Mouse (Mus musculus) liver, adult 2 months (tissue): ENCODE results near the gene Ppp2r2c.

Experiments used
- CTCF ChIP-seq: fragments of 200-500 bp; IDR thresholded peaks from 2 replicates; pipeline ENCODE4 v1.5.1; 2011; ENCODE audit warnings: low read depth, low read length, control low read depth
- POLR2A ChIP-seq: fragments of 200-500 bp; IDR thresholded peaks from 2 replicates; pipeline ENCODE4 v1.6.1; 2011; ENCODE audit warnings: low read length, control low read depth; ENCODE audit not compliant: insufficient read depth; ENCODE audit errors: extremely low read depth

DNA sequence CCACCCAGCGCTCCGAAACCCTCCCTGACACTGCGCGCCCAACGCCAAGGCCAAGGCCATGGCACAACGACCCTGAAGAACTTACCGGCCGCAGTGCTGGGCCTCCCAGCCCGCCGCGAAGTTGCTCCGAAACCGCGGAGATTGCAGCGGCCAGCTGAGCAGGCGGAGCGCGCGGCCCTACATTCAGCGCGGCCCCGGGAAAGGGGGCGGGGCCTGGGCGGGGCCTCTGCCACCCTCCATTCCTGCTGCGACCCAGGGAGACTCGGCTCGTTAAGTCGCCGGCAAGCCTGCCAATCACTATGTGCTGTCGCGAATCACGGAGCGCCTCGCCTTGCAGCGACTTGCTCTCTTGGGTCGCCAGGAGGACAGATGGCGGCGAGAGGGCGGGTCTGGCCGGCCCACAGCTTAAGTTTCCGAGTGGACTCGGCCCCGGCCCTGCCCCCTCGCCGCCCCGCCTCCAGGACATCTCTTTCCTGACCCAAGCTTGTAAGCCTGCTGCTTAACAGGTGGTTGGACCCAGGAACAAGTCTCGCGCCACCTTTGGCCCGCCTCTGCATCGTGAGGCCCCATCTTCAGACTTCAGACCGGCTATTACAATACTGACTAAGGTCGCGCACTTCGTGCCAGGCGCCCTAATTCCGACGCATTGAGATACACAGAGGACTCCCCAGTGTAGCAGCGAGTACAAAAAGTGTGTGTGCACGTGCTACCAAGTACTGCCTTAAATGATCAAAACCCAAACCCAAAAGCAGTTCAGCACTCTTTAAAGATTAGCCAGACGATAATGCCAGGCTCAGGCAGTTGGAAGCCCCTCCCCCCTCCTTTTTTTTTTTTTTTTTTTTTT is 120.7 kb downstream of the Ppp2r2c start, which contains the start of gene Wfs1:
- TF ChIP-seq POLR2A, result peak; percentile 83
- TF ChIP-seq CTCF, result no peak
